Mouse (Mus musculus): ENCODE measurements around the gene Astn1. TPM values are rescaled to one million over a fixed set of nuclear protein-coding genes. Genes with fewer than 3 reads are reported as not detected.

Astn1 gene
- total and polyA plus RNA-seq, 2 experiments from 2014 or later = 0.10 to 0.95 TPM

- Histone ChIP-seq H3K36me3 (replicated peaks; ENCODE audit: control insufficient read depth, insufficient read depth, low read length) (no peaks in the 10 kb centered on the region), H3K9me3 (replicated peaks; ENCODE audit: control insufficient read depth, low read length) (no peaks in the 10 kb centered on the region; the same call in 1 of the 2 replicates), H3K4me1 (ENCODE audit: control insufficient read depth, insufficient read depth) (no peaks in the 10 kb centered on the region), H3K4me2 (ENCODE audit: low read depth, low read length) (no peak overlapping the region), H3K27ac (ENCODE audit: low read depth) (no peak overlapping the region), H3K27me3 (ENCODE audit: control insufficient read depth, insufficient read depth, low read length) (no peaks in the 10 kb centered on the region), H3K4me3 (ENCODE audit: low read depth, low read length) (no peak overlapping the region), H3K9ac (replicated peaks; ENCODE audit: low read depth, low read length) (no peak overlapping the region)
- DNase-seq (ENCODE audit: low spot score) (no peak), ATAC-seq (ENCODE audit: insufficient read depth, low read depth) (no peak)
- 59% methylated on average over 6 of the region's 6 CpGs for WGBS
- no peak for TF ChIP-seq CTCF (IDR thresholded peaks at IDR 0.05; ENCODE audit: low read depth)
- TF ChIP-seq EP300 (IDR thresholded peaks at IDR 0.05; ENCODE audit: low read depth) = no peak
These were observed 103.2 kb downstream of the Astn1 start for GRCm38 (mm10) chr1:158465286-158465685.

- no peaks in the 10 kb centered on the region for H3K4me1 ChIP-seq (ENCODE audit: control insufficient read depth, insufficient read depth)
- DNase-seq (ENCODE audit: low spot score) (no peak), ATAC-seq (ENCODE audit: insufficient read depth, low read depth) (no peak)
- H3K27me3 ChIP-seq (ENCODE audit: control insufficient read depth, insufficient read depth, low read length) = no peaks in the 10 kb centered on the region
- H3K4me2 ChIP-seq (ENCODE audit: low read depth, low read length) = no peak overlapping the region
- TF ChIP-seq CTCF (IDR thresholded peaks at IDR 0.05; ENCODE audit: low read depth) = no peak
- no peak for TF ChIP-seq EP300 (IDR thresholded peaks at IDR 0.05; ENCODE audit: low read depth)
- no peak overlapping the region for H3K27ac ChIP-seq (ENCODE audit: low read depth)
- H3K9me3 ChIP-seq (replicated peaks; ENCODE audit: control insufficient read depth, low read length) = no peaks in the 10 kb centered on the region
- H3K4me3 ChIP-seq (ENCODE audit: low read depth, low read length) = no peak overlapping the region
- no peaks in the 10 kb centered on the region for H3K36me3 ChIP-seq (replicated peaks; ENCODE audit: control insufficient read depth, insufficient read depth, low read length)
- WGBS = 90% methylated on average over 1 of the region's 1 CpGs
- H3K9ac ChIP-seq (replicated peaks; ENCODE audit: low read depth, low read length) = no peak overlapping the region
These were observed 115.8 kb downstream of the Astn1 start for GRCm38 (mm10) chr1:158477841-158478240.

GRCm38 (mm10) chr1:158480285-158480684 lies 118.2 kb downstream of the Astn1 start:
- 74% methylated on average over 6 of the region's 6 CpGs for WGBS

GRCm38 (mm10) chr1:158483733-158484132 lies 121.7 kb downstream of the Astn1 start:
- Histone ChIP-seq H3K4me2 (ENCODE audit: low read depth, low read length) (no peak overlapping the region), H3K9me3 (replicated peaks; ENCODE audit: control insufficient read depth, low read length) (no peaks in the 10 kb centered on the region), H3K36me3 (replicated peaks; ENCODE audit: control insufficient read depth, insufficient read depth, low read length) (no peaks in the 10 kb centered on the region), H3K27me3 (ENCODE audit: control insufficient read depth, insufficient read depth, low read length) (no peaks in the 10 kb centered on the region), H3K4me1 (ENCODE audit: control insufficient read depth, insufficient read depth) (no peaks in the 10 kb centered on the region), H3K4me3 (ENCODE audit: low read depth, low read length) (no peak overlapping the region), H3K9ac (replicated peaks; ENCODE audit: low read depth, low read length) (no peak overlapping the region), H3K27ac (ENCODE audit: low read depth) (no peak overlapping the region)
- 52% methylated on average over 2 of the region's 2 CpGs for whole genome bisulfite sequencing
- no peak for TF ChIP-seq EP300 (IDR thresholded peaks at IDR 0.05; ENCODE audit: low read depth)
- TF ChIP-seq CTCF (IDR thresholded peaks at IDR 0.05; ENCODE audit: low read depth) = no peak
- no peak for ATAC-seq (ENCODE audit: insufficient read depth, low read depth)
- no peak for DNase-seq (ENCODE audit: low spot score)

More at GRCm38 (mm10) chr1:158480285-158480684, 118.2 kb downstream of the Astn1 start:
- H3K9ac ChIP-seq (replicated peaks; ENCODE audit: low read depth, low read length) = no peak overlapping the region
- no peaks in the 10 kb centered on the region for H3K9me3 ChIP-seq (replicated peaks; ENCODE audit: control insufficient read depth, low read length)
- ATAC-seq (ENCODE audit: insufficient read depth, low read depth) (no peak), DNase-seq (ENCODE audit: low spot score) (no peak)
- no peaks in the 10 kb centered on the region for H3K36me3 ChIP-seq (replicated peaks; ENCODE audit: control insufficient read depth, insufficient read depth, low read length)
- no peak for TF ChIP-seq CTCF (IDR thresholded peaks at IDR 0.05; ENCODE audit: low read depth)
- no peak for TF ChIP-seq EP300 (IDR thresholded peaks at IDR 0.05; ENCODE audit: low read depth)
- H3K4me2 ChIP-seq (ENCODE audit: low read depth, low read length) = no peak overlapping the region
- no peaks in the 10 kb centered on the region for H3K4me1 ChIP-seq (ENCODE audit: control insufficient read depth, insufficient read depth)
- H3K4me3 ChIP-seq (ENCODE audit: low read depth, low read length) = no peak overlapping the region
- H3K27me3 ChIP-seq (ENCODE audit: control insufficient read depth, insufficient read depth, low read length) = no peaks in the 10 kb centered on the region
- H3K27ac ChIP-seq (ENCODE audit: low read depth) = no peak overlapping the region

GRCm38 (mm10) chr1:158489521-158490021 lies 127.5 kb downstream of the Astn1 start:
- no peak for TF ChIP-seq EP300 (IDR thresholded peaks at IDR 0.05; ENCODE audit: low read depth)
- no peak for TF ChIP-seq CTCF (IDR thresholded peaks at IDR 0.05; ENCODE audit: low read depth)
- no peaks in the 10 kb centered on the region for H3K9me3 ChIP-seq (replicated peaks; ENCODE audit: control insufficient read depth, low read length)
- no peak overlapping the region for H3K4me3 ChIP-seq (ENCODE audit: low read depth, low read length)
- no peak overlapping the region for H3K9ac ChIP-seq (replicated peaks; ENCODE audit: low read depth, low read length)
- ATAC-seq (ENCODE audit: insufficient read depth, low read depth) = no peak
- DNase-seq (ENCODE audit: low spot score) = no peak
- H3K27ac ChIP-seq (ENCODE audit: low read depth) = no peak overlapping the region
- H3K4me2 ChIP-seq (ENCODE audit: low read depth, low read length) = no peak overlapping the region
- 58% methylated on average over 4 of the region's 4 CpGs for WGBS
- H3K27me3 ChIP-seq (ENCODE audit: control insufficient read depth, insufficient read depth, low read length) = no peaks in the 10 kb centered on the region
- no peaks in the 10 kb centered on the region for H3K4me1 ChIP-seq (ENCODE audit: control insufficient read depth, insufficient read depth)
- no peaks in the 10 kb centered on the region for H3K36me3 ChIP-seq (replicated peaks; ENCODE audit: control insufficient read depth, insufficient read depth, low read length)

GRCm38 (mm10) chr1:158490175-158490574 lies 128.1 kb downstream of the Astn1 start:
- H3K4me3 ChIP-seq (ENCODE audit: low read depth, low read length) = no peak overlapping the region
- 67% methylated on average over 1 of the region's 1 CpGs for WGBS

More at GRCm38 (mm10) chr1:158490175-158490574, 128.1 kb downstream of the Astn1 start:
- TF ChIP-seq CTCF (IDR thresholded peaks at IDR 0.05; ENCODE audit: low read depth) = no peak
- no peak for TF ChIP-seq EP300 (IDR thresholded peaks at IDR 0.05; ENCODE audit: low read depth)
- DNase-seq (ENCODE audit: low spot score) (no peak), ATAC-seq (ENCODE audit: insufficient read depth, low read depth) (no peak)
- Histone ChIP-seq H3K27ac (ENCODE audit: low read depth) (no peak overlapping the region), H3K9ac (replicated peaks; ENCODE audit: low read depth, low read length) (no peak overlapping the region), H3K27me3 (ENCODE audit: control insufficient read depth, insufficient read depth, low read length) (no peaks in the 10 kb centered on the region), H3K36me3 (replicated peaks; ENCODE audit: control insufficient read depth, insufficient read depth, low read length) (no peaks in the 10 kb centered on the region), H3K4me2 (ENCODE audit: low read depth, low read length) (no peak overlapping the region), H3K4me1 (ENCODE audit: control insufficient read depth, insufficient read depth) (no peaks in the 10 kb centered on the region), H3K9me3 (replicated peaks; ENCODE audit: control insufficient read depth, low read length) (no peaks in the 10 kb centered on the region)
